Mouse (Mus musculus): ENCODE measurements at regions not wholly inside any gene's neighbourhood (a gene's known extent, or its start where the extent isn't known, plus 50 kb on each side); places are given as distances from the start of the nearest gene placed in this dataset.

DNA sequence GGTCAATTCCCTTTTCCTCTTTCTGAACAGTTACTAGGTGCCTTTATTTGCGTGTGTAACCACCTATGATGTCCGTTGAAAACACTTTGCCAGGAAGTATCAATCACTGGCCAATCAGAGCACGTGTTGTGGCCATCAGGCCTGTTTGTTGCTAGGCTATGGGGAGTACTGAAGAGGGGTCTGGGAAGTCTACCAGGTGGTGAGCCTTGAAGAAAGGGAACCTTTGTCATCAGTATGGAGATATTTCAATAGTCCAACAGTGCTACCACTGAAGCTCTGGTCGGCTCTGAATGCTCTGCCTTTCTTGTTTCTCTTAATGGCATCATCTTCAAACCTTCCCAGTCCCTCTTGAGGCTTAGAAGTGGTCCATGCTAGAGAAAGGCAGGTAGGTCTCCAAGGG is 124.6 kb upstream of the Bcor start:
- TF ChIP-seq CTCF (IDR thresholded peaks at IDR 0.05; ENCODE audit: low read depth, low read length) (no peak), GATA1 (IDR thresholded peaks at IDR 0.05; ENCODE audit: borderline replicate concordance, low read length) (no peak), POLR2AphosphoS5 (IDR thresholded peaks at IDR 0.05; ENCODE audit: insufficient replicate concordance, low read depth, low read length) (no peak), TAL1 (conservative IDR thresholded peaks at IDR 0.05; ENCODE audit: low read depth, low read length) (no peak)

Measured in G1E (cell line).